Mouse (Mus musculus) heart, postnatal 25 days (tissue): ENCODE data around the gene Heatr9. TPM values are rescaled to one million over a fixed set of nuclear protein-coding genes. Genes with fewer than 3 reads are reported as not detected.

Experiments
- total RNA-seq, 2 experiments: library from RNA; stranded (reverse); gene quantifications; 2 replicates each; pipeline ENCODE4 v1.2.3; 2021

The Heatr9 gene
- total RNA-seq, 2 experiments from 2014 or later: not detected

Other genes with a start within 250 kb of the Heatr9 start
- under 1 TPM; 0.08 to 0.11 TPM for gene Slfn14, start 235.4 kb downstream of the Heatr9 start, total RNA-seq
- gene Ap2b1, start 223.2 kb downstream of the Heatr9 start, total RNA-seq: 10 to 100 TPM; 41.2 to 48.3 TPM
- gene Pex12, start 219.6 kb downstream of the Heatr9 start, total RNA-seq: 1 to 10 TPM; 5.7 to 6.5 TPM
- gene Rasl10b, start 113.0 kb downstream of the Heatr9 start, total RNA-seq: 10 to 100 TPM; 49.6 to 60.1 TPM
- not detected for gene Gas2l2, start 92.7 kb downstream of the Heatr9 start, total RNA-seq
- not detected for gene 1700020L24Rik, start 84.5 kb downstream of the Heatr9 start, total RNA-seq
- 1 to 10 TPM; 4.6 to 5.7 TPM for gene Mmp28, start 59.1 kb downstream of the Heatr9 start, total RNA-seq
- gene Taf15, start 49.1 kb downstream of the Heatr9 start, total RNA-seq: 10 to 100 TPM; 33.7 to 33.8 TPM
- not detected for gene Ccl5, start 8.3 kb upstream of the Heatr9 start, total RNA-seq
- gene Ccl9, start 56.5 kb upstream of the Heatr9 start, total RNA-seq: 10 to 100 TPM in 1 of 2 experiments, 1 to 10 TPM in 1; 7.0 to 11.7 TPM
- 10 to 100 TPM in 1 of 2 experiments, 1 to 10 TPM in 1; 9.9 to 10.4 TPM for gene Ccl6, start 70.9 kb upstream of the Heatr9 start, total RNA-seq
- gene Rpl9-ps1, start 123.4 kb upstream of the Heatr9 start, total RNA-seq: not detected
- under 1 TPM in 1 of 2 experiments, not detected in 1; 0.36 TPM for gene Ccl3, start 127.2 kb upstream of the Heatr9 start, total RNA-seq
- not detected for gene Ccl4, start 140.4 kb upstream of the Heatr9 start, total RNA-seq
- 1 to 10 TPM; 2.0 to 2.5 TPM for gene Wfdc17, start 181.8 kb upstream of the Heatr9 start, total RNA-seq
- gene Wfdc18, start 186.8 kb upstream of the Heatr9 start, total RNA-seq: not detected
- not detected for gene Wfdc21, start 224.8 kb upstream of the Heatr9 start, total RNA-seq
- 1 to 10 TPM; 5.3 to 5.9 TPM for gene Heatr6, start 231.5 kb upstream of the Heatr9 start, total RNA-seq